Mouse (Mus musculus) bone marrow macrophage, adult 2 months (primary cell): ENCODE results near the gene Rif1.

Experiments
- CTCF ChIP-seq: IDR thresholded peaks from 2 replicates; pipeline ENCODE4 v1.5.1; 2012; ENCODE audit warnings: low read depth, mild to moderate bottlenecking, low read length, moderate library complexity
- POLR2A ChIP-seq: IDR thresholded peaks from 2 replicates; pipeline ENCODE4 v1.6.1; 2012; ENCODE audit warnings: mild to moderate bottlenecking, low read depth, low read length, borderline replicate concordance

- TF ChIP-seq CTCF = no peak
- no peak for TF ChIP-seq POLR2A
Observed at GRCm38 (mm10) chr2:52042714-52043113, 29.9 kb upstream of the Rif1 start.
